Comparison of ENCODE assay signal across 8 mouse cellular contexts in genomic region chr14:16313936-16314521, GRCm38 (mm10). TPM values are rescaled to one million over a fixed set of nuclear protein-coding genes. Genes with fewer than 3 reads are reported as not detected.
A peak's percentile ranks its signal among the peaks of the same experiment; 100 is the strongest.
DNase-seq lines count a peak whose midpoint lies in the region; ATAC-seq and TF ChIP-seq lines count a peak whose summit lies in the region.

No protein-coding gene starts in this region.

- no peak for TF ChIP-seq POLR2A in brain, embryonic 14.5 days (IDR thresholded peaks at IDR 0.05; ENCODE audit: borderline replicate concordance, extremely low read depth, insufficient read depth, insufficient read length, poor library complexity, severe bottlenecking)

- H3K9me3 ChIP-seq in embryonic facial prominence, embryonic 15.5 days (replicated peaks) = no peaks in the 10 kb centered on the region
- no peaks in the 10 kb centered on the region for H3K9me3 ChIP-seq in embryonic facial prominence, embryonic 10.5 days
- H3K9me3 ChIP-seq in limb, embryonic 13.5 days = no peaks in the 10 kb centered on the region

- 0 out of 2 replicates have a peak overlapping the region, but pooled peaks have one; percentile 22 for H3K27ac ChIP-seq in embryonic facial prominence, embryonic 15.5 days (replicated peaks)
- no peak overlapping the region for H3K27ac ChIP-seq in embryonic facial prominence, embryonic 10.5 days (replicated peaks)
- H3K27ac ChIP-seq in limb, embryonic 13.5 days = 0 out of 2 replicates have a peak overlapping the region, but pooled peaks have one; percentile 6

- no peak for TF ChIP-seq CTCF in brain, embryonic 14.5 days (IDR thresholded peaks at IDR 0.05; ENCODE audit: borderline replicate concordance, extremely low read depth, insufficient read depth, insufficient read length)

- no peak overlapping the region for H3K4me3 ChIP-seq in embryonic facial prominence, embryonic 15.5 days (replicated peaks)
- H3K4me3 ChIP-seq in embryonic facial prominence, embryonic 10.5 days = no peak overlapping the region
- no peak overlapping the region for H3K4me3 ChIP-seq in limb, embryonic 13.5 days

- ATAC-seq in embryonic facial prominence, embryonic 15.5 days (ENCODE audit: insufficient number of reproducible peaks, low FRiP score, low TSS enrichment, low read depth) = no peak
- peak; percentile 52; the same call in 1 of the 2 replicates for ATAC-seq in limb, embryonic 13.5 days (ENCODE audit: low FRiP score, low read depth)
- ATAC-seq in activated CD4-positive, CD25-positive, alpha-beta regulatory T cell, adult 4 months = no peak

- no peak overlapping the region for H3K4me2 ChIP-seq in embryonic facial prominence, embryonic 15.5 days (replicated peaks)
- H3K4me2 ChIP-seq in limb, embryonic 13.5 days (replicated peaks) = no peak overlapping the region

- no peaks in the 10 kb centered on the region for H3K4me1 ChIP-seq in embryonic facial prominence, embryonic 15.5 days
- H3K4me1 ChIP-seq in embryonic facial prominence, embryonic 10.5 days = peaks cover 6% of the 10 kb centered on the region; the same call in 1 of the 2 replicates
- peaks cover 10% of the 10 kb centered on the region for H3K4me1 ChIP-seq in limb, embryonic 13.5 days

- DNase-seq in embryonic facial prominence, embryonic 10.5 days (ENCODE audit: low spot score) = no peak
- DNase-seq in layer of hippocampus, adult 11-12 months (ENCODE audit: low spot score) = peak; percentile 17
- no peak for DNase-seq in layer of hippocampus, adult 8-10 months (ENCODE audit: low spot score in 2 of 2)
- peak; percentile 53 for DNase-seq in brain, embryonic 14.5 days (ENCODE audit: low read depth)
- no peak for DNase-seq in gastrocnemius, adult 18-20 months (ENCODE audit: low spot score)

- no peak overlapping the region for H3K9ac ChIP-seq in embryonic facial prominence, embryonic 15.5 days
- H3K9ac ChIP-seq in limb, embryonic 13.5 days = no peak overlapping the region

- 58% methylated on average over 7 of the region's 7 CpGs for WGBS in embryonic facial prominence, embryonic 15.5 days
- 73% methylated on average over 7 of the region's 7 CpGs for WGBS in embryonic facial prominence, embryonic 10.5 days
- 34% methylated on average over 7 of the region's 7 CpGs for WGBS in limb, embryonic 13.5 days

- H3K36me3 ChIP-seq in embryonic facial prominence, embryonic 15.5 days = no peaks in the 10 kb centered on the region
- no peaks in the 10 kb centered on the region for H3K36me3 ChIP-seq in embryonic facial prominence, embryonic 10.5 days (replicated peaks)
- peaks cover 3% of the 10 kb centered on the region; the same call in 1 of the 2 replicates for H3K36me3 ChIP-seq in limb, embryonic 13.5 days

- no peaks in the 10 kb centered on the region for H3K27me3 ChIP-seq in embryonic facial prominence, embryonic 15.5 days
- no peaks in the 10 kb centered on the region for H3K27me3 ChIP-seq in embryonic facial prominence, embryonic 10.5 days (replicated peaks; ENCODE audit: low read depth, poor library complexity, severe bottlenecking)
- H3K27me3 ChIP-seq in limb, embryonic 13.5 days = no peaks in the 10 kb centered on the region

RNA-seq across cellular contexts. Expression of gene Top2b, which starts 51.0 kb away (rescaled TPM):
- 46.0 and 49.1 TPM in 2 replicates for polyA plus RNA-seq in embryonic facial prominence, embryonic 15.5 days (2015; fragmentation: Nextera tagmentation; extraction: Ambion mirVana)
- polyA plus RNA-seq in embryonic facial prominence, embryonic 10.5 days (2016; fragmentation: Nextera tagmentation; extraction: Ambion mirVana) = 75.5 and 79.2 TPM in 2 replicates
- 10 to 100 TPM; 79.9 to 96.9 (median 82.7) TPM for total RNA-seq in layer of hippocampus, adult 8-10 months (2022)
- polyA plus RNA-seq in brain, embryonic 14.5 days (2012; rRNA removed) = 111 and 136 TPM in 2 replicates
- 66.0 and 69.8 TPM in 2 replicates for polyA plus RNA-seq in limb, embryonic 13.5 days (2015; fragmentation: Nextera tagmentation; extraction: Ambion mirVana)
- polyA plus RNA-seq in activated CD4-positive, CD25-positive, alpha-beta regulatory T cell, adult 4 months (2017; shearing (Covaris generic)) = 10 to 100 TPM; 60.6 to 86.4 TPM
- total RNA-seq in gastrocnemius, adult 18-20 months (2021) = 10 to 100 TPM; 28.6 to 31.8 TPM

Comparison
In these comparisons a context has a peak if more than half of its experiments do, and no peak if none do; other contexts are left out.
1. DNase-seq: peak in layer of hippocampus, adult 11-12 months (single experiment) and brain, embryonic 14.5 days (single experiment); none in embryonic facial prominence, embryonic 10.5 days (single experiment), layer of hippocampus, adult 8-10 months (0 of 2) and gastrocnemius, adult 18-20 months (single experiment).